Mouse (Mus musculus): ENCODE results near the gene Grem2. TPM values are rescaled to one million over a fixed set of nuclear protein-coding genes. Genes with fewer than 3 reads are reported as not detected.
A peak's percentile ranks its signal among the peaks of the same experiment; 100 is the strongest.

Gene Grem2
- polyA plus RNA-seq, 1 experiment from 2014 or later = 1.9 TPM

GRCm38 (mm10) chr1:174888684-174889405, 32.8 kb downstream of the Grem2 start:
- no peak overlapping the region for H3K4me2 ChIP-seq (replicated peaks)
- H3K4me1 ChIP-seq = no peaks in the 10 kb centered on the region
- no peak overlapping the region for H3K9ac ChIP-seq
- no peak overlapping the region for H3K27ac ChIP-seq
- no peaks in the 10 kb centered on the region for H3K36me3 ChIP-seq
- H3K4me3 ChIP-seq = no peak overlapping the region
- no peak for ATAC-seq (ENCODE audit: insufficient number of reproducible peaks, insufficient read depth, low FRiP score, low TSS enrichment)
- no peaks in the 10 kb centered on the region for H3K9me3 ChIP-seq
- no peaks in the 10 kb centered on the region for H3K27me3 ChIP-seq
- WGBS = 70% methylated on average over 14 of the region's 14 CpGs

GRCm38 (mm10) chr1:174888073-174888472, 33.5 kb downstream of the Grem2 start:
- no peaks in the 10 kb centered on the region for H3K4me1 ChIP-seq
- H3K9me3 ChIP-seq = no peaks in the 10 kb centered on the region
- H3K4me3 ChIP-seq = no peak overlapping the region
- H3K27me3 ChIP-seq = no peaks in the 10 kb centered on the region
- H3K27ac ChIP-seq = no peak overlapping the region
- ATAC-seq (ENCODE audit: insufficient number of reproducible peaks, insufficient read depth, low FRiP score, low TSS enrichment) = no peak
- no peak overlapping the region for H3K4me2 ChIP-seq (replicated peaks)
- no peaks in the 10 kb centered on the region for H3K36me3 ChIP-seq
- H3K9ac ChIP-seq = no peak overlapping the region
- WGBS = 100% methylated on average over 1 of the region's 1 CpGs

DNA sequence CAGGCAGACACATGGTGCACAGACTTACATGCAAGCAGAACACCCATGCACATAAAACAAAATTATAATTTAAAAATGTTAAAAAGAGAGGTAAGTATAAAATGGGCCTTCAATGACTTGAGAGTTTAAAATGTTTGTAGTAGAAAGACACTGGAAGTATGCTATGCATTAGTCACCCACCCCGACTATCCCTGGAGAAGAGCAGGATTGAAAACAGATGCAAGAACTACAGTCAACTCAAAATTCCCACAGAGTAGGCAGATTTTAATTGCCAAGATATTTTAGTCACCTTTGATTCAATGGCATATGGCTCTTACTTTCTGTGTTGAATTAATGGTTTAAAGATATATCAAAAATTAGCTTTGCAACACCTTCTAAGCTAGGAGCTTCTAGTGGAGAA, 39.1 kb downstream of the Grem2 start:
- Histone ChIP-seq H3K4me3 (no peak overlapping the region), H3K4me2 (replicated peaks) (no peak overlapping the region), H3K27ac (no peak overlapping the region), H3K9ac (no peak overlapping the region), H3K9me3 (no peaks in the 10 kb centered on the region), H3K27me3 (no peaks in the 10 kb centered on the region), H3K4me1 (0 out of 2 replicates have a peak, but pooled peaks cover 4% of the 10 kb centered on the region), H3K36me3 (no peaks in the 10 kb centered on the region)
- WGBS = 39% methylated on average over 1 of the region's 1 CpGs
- no peak for ATAC-seq (ENCODE audit: insufficient number of reproducible peaks, insufficient read depth, low FRiP score, low TSS enrichment)

DNA sequence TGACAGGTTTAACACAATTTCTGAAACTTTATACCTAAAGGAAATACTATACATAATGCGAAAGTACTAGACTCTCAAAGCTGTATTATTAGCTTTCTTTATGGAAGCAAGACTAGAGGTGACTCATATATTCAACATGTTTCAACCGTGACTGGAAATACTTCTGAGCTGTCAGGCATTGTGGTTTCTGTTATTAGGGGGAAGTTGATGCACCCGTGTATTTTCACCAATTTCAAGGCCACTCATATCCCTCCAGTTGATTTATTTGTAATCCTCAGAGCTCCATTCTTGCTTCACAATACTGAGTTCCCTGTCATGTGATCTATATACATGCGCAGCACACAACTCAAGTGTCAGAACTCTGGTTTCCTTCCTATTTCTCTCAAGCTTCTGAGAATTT, 46.4 kb downstream of the Grem2 start:
- WGBS = 63% methylated on average over 4 of the region's 4 CpGs
- Histone ChIP-seq H3K27ac (no peak overlapping the region), H3K9ac (no peak overlapping the region), H3K9me3 (no peaks in the 10 kb centered on the region), H3K4me3 (no peak overlapping the region), H3K4me2 (replicated peaks) (no peak overlapping the region), H3K4me1 (0 out of 2 replicates have a peak, but pooled peaks cover 4% of the 10 kb centered on the region), H3K36me3 (no peaks in the 10 kb centered on the region), H3K27me3 (no peaks in the 10 kb centered on the region)
- ATAC-seq (ENCODE audit: insufficient number of reproducible peaks, insufficient read depth, low FRiP score, low TSS enrichment) = no peak

- H3K27me3 ChIP-seq = no peaks in the 10 kb centered on the region
- H3K27ac ChIP-seq = no peak overlapping the region
- no peaks in the 10 kb centered on the region for H3K9me3 ChIP-seq
- H3K9ac ChIP-seq = no peak overlapping the region
- peak; percentile 62; the same call in 1 of the 2 replicates for ATAC-seq (ENCODE audit: insufficient number of reproducible peaks, insufficient read depth, low FRiP score, low TSS enrichment)
- no peaks in the 10 kb centered on the region for H3K36me3 ChIP-seq
- 57% methylated on average over 10 of the region's 10 CpGs for WGBS
- no peak overlapping the region for H3K4me3 ChIP-seq
- no peak overlapping the region for H3K4me2 ChIP-seq (replicated peaks)
- H3K4me1 ChIP-seq = no peaks in the 10 kb centered on the region; the same call in 1 of the 2 replicates
Measured at GRCm38 (mm10) chr1:174860407-174861118, 61.1 kb downstream of the Grem2 start.

DNA sequence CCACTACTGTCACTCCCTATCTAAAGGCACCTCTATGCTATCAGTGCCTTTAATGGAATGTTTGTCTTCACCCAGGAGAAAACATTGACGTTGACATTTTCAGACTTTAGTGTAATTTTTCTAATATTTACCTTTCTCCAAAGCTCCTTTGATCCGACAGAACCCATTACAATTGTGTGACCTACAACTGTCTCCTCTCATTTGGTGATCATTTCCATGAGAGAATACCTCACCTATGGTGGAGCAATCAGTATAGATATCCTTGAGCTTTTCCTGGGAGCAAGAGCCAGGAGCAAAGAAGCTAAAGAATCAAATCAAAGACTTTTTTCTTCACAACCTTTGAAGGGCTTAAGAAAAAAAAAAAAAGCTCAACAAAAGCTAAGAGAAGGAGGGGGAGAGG, 65.4 kb downstream of the Grem2 start:
- Histone ChIP-seq H3K27ac (no peak overlapping the region), H3K4me3 (no peak overlapping the region), H3K4me1 (no peaks in the 10 kb centered on the region; the same call in 1 of the 2 replicates), H3K9me3 (no peaks in the 10 kb centered on the region), H3K36me3 (no peaks in the 10 kb centered on the region), H3K27me3 (no peaks in the 10 kb centered on the region), H3K4me2 (replicated peaks) (no peak overlapping the region), H3K9ac (no peak overlapping the region)
- WGBS = 69% methylated on average over 2 of the region's 2 CpGs
- ATAC-seq (ENCODE audit: insufficient number of reproducible peaks, insufficient read depth, low FRiP score, low TSS enrichment) = no peak

GRCm38 (mm10) chr1:174844786-174845185, 76.8 kb downstream of the Grem2 start:
- Histone ChIP-seq H3K4me2 (replicated peaks) (no peak overlapping the region), H3K36me3 (no peaks in the 10 kb centered on the region), H3K27me3 (no peaks in the 10 kb centered on the region), H3K27ac (no peak overlapping the region), H3K4me1 (no peaks in the 10 kb centered on the region), H3K9me3 (no peaks in the 10 kb centered on the region), H3K4me3 (no peak overlapping the region), H3K9ac (no peak overlapping the region)
- no peak for ATAC-seq (ENCODE audit: insufficient number of reproducible peaks, insufficient read depth, low FRiP score, low TSS enrichment)
- WGBS = 74% methylated on average over 6 of the region's 6 CpGs

- WGBS = 96% methylated on average over 23 of the region's 23 CpGs
Measured at GRCm38 (mm10) chr1:174836861-174837260, 84.8 kb downstream of the Grem2 start.

GRCm38 (mm10) chr1:174826562-174826961, 95.1 kb downstream of the Grem2 start:
- Histone ChIP-seq H3K27me3 (no peaks in the 10 kb centered on the region), H3K4me2 (replicated peaks) (no peak overlapping the region), H3K9ac (no peak overlapping the region), H3K4me1 (no peaks in the 10 kb centered on the region), H3K27ac (no peak overlapping the region), H3K4me3 (no peak overlapping the region), H3K36me3 (no peaks in the 10 kb centered on the region), H3K9me3 (no peaks in the 10 kb centered on the region)
- 13% methylated on average over 8 of the region's 8 CpGs for WGBS
- no peak for ATAC-seq (ENCODE audit: insufficient number of reproducible peaks, insufficient read depth, low FRiP score, low TSS enrichment)

More at GRCm38 (mm10) chr1:174836861-174837260, 84.8 kb downstream of the Grem2 start:
- Histone ChIP-seq H3K27me3 (no peaks in the 10 kb centered on the region), H3K36me3 (peaks cover 7% of the 10 kb centered on the region; the same call in 1 of the 2 replicates), H3K4me1 (no peaks in the 10 kb centered on the region), H3K27ac (no peak overlapping the region), H3K9me3 (no peaks in the 10 kb centered on the region), H3K4me2 (replicated peaks) (no peak overlapping the region), H3K9ac (no peak overlapping the region), H3K4me3 (no peak overlapping the region)
- ATAC-seq (ENCODE audit: insufficient number of reproducible peaks, insufficient read depth, low FRiP score, low TSS enrichment) = no peak

DNA sequence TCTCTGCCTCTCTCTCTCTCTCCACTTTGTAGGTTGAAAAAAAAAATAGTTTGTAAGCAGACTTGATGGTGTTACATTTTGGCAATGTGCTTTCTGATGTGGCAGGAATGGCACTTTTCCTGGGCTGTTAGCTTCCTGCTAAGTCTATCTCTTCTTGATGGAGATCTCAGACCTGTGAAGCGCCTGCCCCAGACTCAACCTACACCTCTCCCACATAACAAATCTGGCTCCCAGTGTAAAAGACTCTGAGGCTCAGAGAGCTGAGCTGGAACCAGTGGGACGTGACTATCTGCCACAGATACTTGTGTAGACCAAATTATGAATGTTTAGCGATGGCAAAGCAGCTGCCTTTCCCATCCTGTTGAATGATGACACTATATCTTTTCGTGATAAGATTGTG, 109.8 kb downstream of the Grem2 start:
- Histone ChIP-seq H3K9me3 (no peaks in the 10 kb centered on the region), H3K9ac (no peak overlapping the region), H3K4me1 (no peaks in the 10 kb centered on the region), H3K4me2 (replicated peaks) (no peak overlapping the region), H3K27me3 (no peaks in the 10 kb centered on the region), H3K4me3 (no peak overlapping the region), H3K36me3 (no peaks in the 10 kb centered on the region), H3K27ac (no peak overlapping the region)
- ATAC-seq (ENCODE audit: insufficient number of reproducible peaks, insufficient read depth, low FRiP score, low TSS enrichment) = no peak
- WGBS = 89% methylated on average over 4 of the region's 4 CpGs

GRCm38 (mm10) chr1:174788617-174789016, 133.0 kb downstream of the Grem2 start:
- H3K9ac ChIP-seq = no peak overlapping the region
- H3K4me3 ChIP-seq = no peak overlapping the region

More at GRCm38 (mm10) chr1:174788617-174789016, 133.0 kb downstream of the Grem2 start:
- no peaks in the 10 kb centered on the region for H3K36me3 ChIP-seq
- no peaks in the 10 kb centered on the region for H3K27me3 ChIP-seq
- 91% methylated on average over 2 of the region's 2 CpGs for WGBS
- H3K27ac ChIP-seq = no peak overlapping the region
- H3K4me2 ChIP-seq (replicated peaks) = no peak overlapping the region
- no peak for ATAC-seq (ENCODE audit: insufficient number of reproducible peaks, insufficient read depth, low FRiP score, low TSS enrichment)
- H3K4me1 ChIP-seq = no peaks in the 10 kb centered on the region
- H3K9me3 ChIP-seq = no peaks in the 10 kb centered on the region
